Mouse (Mus musculus): ENCODE data around the gene Pikfyve. TPM values are rescaled to one million over a fixed set of nuclear protein-coding genes. Genes with fewer than 3 reads are reported as not detected.

Gene Pikfyve
- polyA plus RNA-seq (2012; rRNA removed), result 12.6 and 14.3 TPM in 2 replicates

DNA sequence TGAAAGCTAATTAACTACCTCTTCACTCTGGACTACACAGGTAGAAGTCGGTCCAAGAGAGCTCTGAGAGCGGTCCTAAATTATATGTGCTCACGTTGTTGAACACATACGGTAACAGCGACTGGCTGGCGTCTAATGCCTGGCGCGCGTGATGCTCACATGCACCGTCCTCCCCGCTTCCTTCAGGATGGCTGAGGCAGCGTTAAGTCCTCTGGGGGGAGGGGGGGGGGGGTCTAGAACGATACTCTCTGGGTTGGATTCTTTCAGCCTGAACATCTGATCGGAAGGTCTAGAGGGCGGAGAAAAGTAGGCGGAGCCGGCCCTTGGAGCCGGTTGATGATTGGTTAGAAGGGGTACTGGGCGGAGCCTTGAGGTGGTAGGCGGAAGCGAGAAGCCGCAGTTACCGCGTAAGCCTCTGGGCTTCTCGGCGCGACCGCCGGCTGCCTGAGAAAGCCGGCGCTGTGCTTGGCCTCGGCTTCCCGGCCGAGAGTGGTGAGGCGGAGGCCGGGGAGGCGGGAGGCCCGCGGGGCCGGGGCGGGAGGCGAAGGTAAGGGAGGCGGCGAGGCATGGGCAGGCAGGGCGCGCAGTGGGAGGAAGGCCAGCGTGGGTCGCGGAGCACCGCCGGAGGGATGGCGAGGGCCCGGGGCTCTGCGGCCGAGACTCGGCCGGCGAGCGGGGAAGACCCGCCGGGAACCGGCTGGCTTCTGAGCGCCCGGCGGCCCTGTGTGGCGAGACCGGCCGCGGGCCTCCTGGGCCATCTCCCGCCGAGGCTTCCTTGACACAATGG is at the start of gene Pikfyve, which contains the start of gene Idh1:
Pikfyve (plus strand) TSS at position 397 of the 787 bp plus-strand sequence.
Idh1 (minus strand) TSS at position 214 of the 787 bp plus-strand sequence.
- TF ChIP-seq POLR2A (IDR thresholded peaks at IDR 0.05; ENCODE audit: borderline replicate concordance, extremely low read depth, insufficient read depth, insufficient read length, poor library complexity, severe bottlenecking) (peak; percentile 95), CTCF (IDR thresholded peaks at IDR 0.05; ENCODE audit: borderline replicate concordance, extremely low read depth, insufficient read depth, insufficient read length) (peak; percentile 33; the same call in 1 of the 2 replicates)
- peak; percentile 99 for DNase-seq (ENCODE audit: low read depth)

DNA sequence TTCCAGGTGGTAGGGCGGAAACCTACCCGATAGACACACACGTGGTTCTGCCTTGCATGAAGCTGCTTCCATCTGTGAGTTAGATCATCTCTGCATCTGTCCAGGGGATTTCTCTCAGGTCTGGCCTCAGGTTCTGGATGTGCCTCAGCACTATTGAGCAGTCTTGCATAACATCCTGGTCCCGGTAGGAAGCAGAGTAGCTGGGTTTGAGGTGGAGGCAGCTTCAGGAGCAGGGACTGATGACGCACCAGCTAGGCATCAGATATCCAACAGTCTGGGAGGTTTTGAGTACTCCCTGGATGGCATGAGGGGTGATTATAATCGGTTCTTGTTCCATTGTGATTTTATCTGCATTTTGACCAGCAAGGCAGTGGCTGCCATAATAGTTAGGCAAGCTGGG is 48.9 kb upstream of the Pikfyve start:
- TF ChIP-seq CTCF (IDR thresholded peaks at IDR 0.05; ENCODE audit: borderline replicate concordance, extremely low read depth, insufficient read depth, insufficient read length), result no peak
- no peak for TF ChIP-seq POLR2A (IDR thresholded peaks at IDR 0.05; ENCODE audit: borderline replicate concordance, extremely low read depth, insufficient read depth, insufficient read length, poor library complexity, severe bottlenecking)
- no peak for DNase-seq (ENCODE audit: low read depth)

GRCm38 (mm10) chr1:65144783-65145182 is 41.7 kb upstream of the Pikfyve start:
- no peak for DNase-seq (ENCODE audit: low read depth)
- TF ChIP-seq CTCF (IDR thresholded peaks at IDR 0.05; ENCODE audit: borderline replicate concordance, extremely low read depth, insufficient read depth, insufficient read length) (no peak), POLR2A (IDR thresholded peaks at IDR 0.05; ENCODE audit: borderline replicate concordance, extremely low read depth, insufficient read depth, insufficient read length, poor library complexity, severe bottlenecking) (no peak)

DNA sequence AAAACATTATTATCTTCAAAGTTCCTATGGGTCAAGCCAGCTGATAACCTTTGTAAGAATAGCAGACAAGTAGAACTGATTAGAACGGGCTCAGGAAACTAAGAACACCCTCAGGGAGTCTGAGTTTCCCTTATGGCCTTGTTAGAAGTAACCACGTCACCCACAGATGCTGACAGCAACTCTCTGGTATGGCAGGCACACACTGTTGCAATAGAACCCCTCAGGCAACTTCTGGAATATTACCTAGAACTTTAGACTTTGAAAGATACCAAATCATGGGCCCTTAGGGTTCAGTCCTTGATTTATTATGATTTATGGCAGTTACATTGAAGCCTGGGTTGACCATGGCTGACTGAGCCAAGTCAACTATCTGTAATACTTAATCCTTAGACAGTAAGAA is 39.9 kb upstream of the Pikfyve start:
- TF ChIP-seq CTCF (IDR thresholded peaks at IDR 0.05; ENCODE audit: borderline replicate concordance, extremely low read depth, insufficient read depth, insufficient read length), result no peak
- no peak for TF ChIP-seq POLR2A (IDR thresholded peaks at IDR 0.05; ENCODE audit: borderline replicate concordance, extremely low read depth, insufficient read depth, insufficient read length, poor library complexity, severe bottlenecking)
- DNase-seq (ENCODE audit: low read depth), result no peak

DNA sequence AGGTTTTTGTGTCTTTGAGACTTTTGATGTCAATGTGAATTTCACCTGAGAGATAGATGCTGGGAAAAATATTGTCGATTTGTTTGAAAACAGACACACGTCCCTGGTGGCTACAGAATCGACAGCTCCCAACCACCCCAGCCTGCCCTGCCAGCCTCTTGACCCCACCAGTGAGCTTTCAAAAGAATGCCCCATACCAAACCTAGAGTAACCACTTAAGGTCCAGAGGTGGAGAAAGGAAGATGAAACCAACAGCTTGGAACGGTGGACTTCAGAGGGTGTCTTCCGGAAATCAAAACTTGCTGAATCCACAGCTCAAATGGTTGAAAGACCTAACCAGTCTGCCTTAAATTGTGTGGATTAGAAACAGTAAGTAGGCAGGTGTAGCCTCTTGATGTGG is 39.2 kb upstream of the Pikfyve start:
- DNase-seq (ENCODE audit: low read depth), result no peak
- TF ChIP-seq POLR2A (IDR thresholded peaks at IDR 0.05; ENCODE audit: borderline replicate concordance, extremely low read depth, insufficient read depth, insufficient read length, poor library complexity, severe bottlenecking) (no peak), CTCF (IDR thresholded peaks at IDR 0.05; ENCODE audit: borderline replicate concordance, extremely low read depth, insufficient read depth, insufficient read length) (no peak)

DNA sequence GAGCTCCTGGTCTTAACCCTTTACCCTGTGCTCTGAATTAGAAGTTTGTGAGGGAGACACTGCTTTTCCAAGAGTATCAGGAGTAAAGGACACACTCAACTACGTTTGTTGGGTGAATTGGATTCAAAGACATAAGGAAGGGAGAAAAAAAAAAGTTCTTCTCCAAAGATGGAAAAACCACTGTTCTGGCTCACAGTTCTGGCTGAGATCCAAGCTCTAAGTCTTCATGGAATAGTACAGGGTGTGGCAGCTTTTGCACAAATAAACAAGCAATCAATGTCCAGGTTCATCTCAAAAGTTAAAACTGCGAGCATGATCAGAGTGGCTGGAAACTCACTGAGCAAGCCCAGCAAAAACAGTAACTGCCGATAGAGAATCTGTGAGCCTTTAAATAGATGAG is 38.5 kb upstream of the Pikfyve start:
- DNase-seq (ENCODE audit: low read depth), result no peak
- no peak for TF ChIP-seq CTCF (IDR thresholded peaks at IDR 0.05; ENCODE audit: borderline replicate concordance, extremely low read depth, insufficient read depth, insufficient read length)
- TF ChIP-seq POLR2A (IDR thresholded peaks at IDR 0.05; ENCODE audit: borderline replicate concordance, extremely low read depth, insufficient read depth, insufficient read length, poor library complexity, severe bottlenecking), result no peak

DNA sequence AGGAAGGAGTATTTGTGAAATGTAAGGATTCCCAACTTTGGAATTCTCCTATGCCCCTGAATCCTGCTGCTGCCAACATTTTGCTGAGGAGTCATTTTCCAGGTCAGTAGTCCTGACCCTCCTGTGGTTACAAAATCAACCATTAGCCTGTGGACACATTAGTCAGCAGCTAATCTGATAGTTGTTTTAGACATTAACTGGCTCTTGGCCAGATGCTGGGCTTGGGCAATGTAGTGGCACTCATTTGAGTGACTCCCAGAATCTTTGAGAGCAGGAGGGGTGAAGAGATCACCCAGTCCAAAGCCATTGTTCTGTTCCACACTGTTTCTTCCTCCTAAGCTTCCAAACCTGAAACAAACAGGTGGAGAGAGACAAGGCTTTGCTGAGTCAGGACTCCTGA is 31.7 kb upstream of the Pikfyve start:
- no peak for DNase-seq (ENCODE audit: low read depth)
- TF ChIP-seq CTCF (IDR thresholded peaks at IDR 0.05; ENCODE audit: borderline replicate concordance, extremely low read depth, insufficient read depth, insufficient read length), result no peak
- no peak for TF ChIP-seq POLR2A (IDR thresholded peaks at IDR 0.05; ENCODE audit: borderline replicate concordance, extremely low read depth, insufficient read depth, insufficient read length, poor library complexity, severe bottlenecking)

GRCm38 (mm10) chr1:65156111-65156510 is 30.4 kb upstream of the Pikfyve start:
- TF ChIP-seq POLR2A (IDR thresholded peaks at IDR 0.05; ENCODE audit: borderline replicate concordance, extremely low read depth, insufficient read depth, insufficient read length, poor library complexity, severe bottlenecking) (no peak), CTCF (IDR thresholded peaks at IDR 0.05; ENCODE audit: borderline replicate concordance, extremely low read depth, insufficient read depth, insufficient read length) (no peak)
- DNase-seq (ENCODE audit: low read depth), result no peak

DNA sequence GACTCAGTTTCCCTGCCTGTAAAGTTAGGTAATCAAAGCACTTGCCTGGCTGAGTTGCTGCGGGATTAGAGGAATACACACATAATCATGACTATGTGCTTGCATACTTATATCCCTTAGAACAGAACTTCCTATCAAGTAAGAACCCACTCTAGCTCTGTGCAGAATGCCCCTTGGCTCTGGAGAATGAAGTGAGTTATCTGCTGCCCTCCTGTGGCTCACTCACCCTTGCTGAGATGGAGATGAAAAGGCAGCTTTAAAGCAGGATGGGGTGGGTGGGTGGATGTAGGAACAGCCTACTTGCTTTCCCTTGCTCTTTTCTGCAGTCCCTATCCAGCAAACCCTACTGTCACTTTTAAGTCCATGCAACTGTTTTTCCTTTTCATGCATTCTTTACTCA is 24.3 kb upstream of the Pikfyve start:
- DNase-seq (ENCODE audit: low read depth), result no peak
- TF ChIP-seq POLR2A (IDR thresholded peaks at IDR 0.05; ENCODE audit: borderline replicate concordance, extremely low read depth, insufficient read depth, insufficient read length, poor library complexity, severe bottlenecking) (no peak), CTCF (IDR thresholded peaks at IDR 0.05; ENCODE audit: borderline replicate concordance, extremely low read depth, insufficient read depth, insufficient read length) (no peak)

DNA sequence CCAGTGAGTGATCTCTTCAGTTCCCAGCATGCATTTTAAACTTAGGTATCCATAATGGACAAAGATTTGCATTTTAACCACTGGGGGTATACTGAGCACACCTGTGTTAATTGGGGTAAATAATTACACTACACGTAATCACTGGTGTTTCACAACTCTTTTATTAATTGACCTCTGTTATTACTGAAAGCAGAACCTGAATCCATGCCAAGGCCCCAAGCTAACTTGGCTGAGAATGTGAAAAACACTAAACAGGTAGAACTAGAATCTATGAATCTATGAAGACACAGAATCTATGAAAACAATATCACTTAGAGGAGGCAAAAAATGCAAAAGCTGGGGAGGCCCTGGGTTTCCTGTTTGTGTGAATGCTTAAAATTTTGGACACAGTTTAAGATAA is 19.0 kb upstream of the Pikfyve start:
- TF ChIP-seq POLR2A (IDR thresholded peaks at IDR 0.05; ENCODE audit: borderline replicate concordance, extremely low read depth, insufficient read depth, insufficient read length, poor library complexity, severe bottlenecking) (no peak), CTCF (IDR thresholded peaks at IDR 0.05; ENCODE audit: borderline replicate concordance, extremely low read depth, insufficient read depth, insufficient read length) (no peak)
- no peak for DNase-seq (ENCODE audit: low read depth)

DNA sequence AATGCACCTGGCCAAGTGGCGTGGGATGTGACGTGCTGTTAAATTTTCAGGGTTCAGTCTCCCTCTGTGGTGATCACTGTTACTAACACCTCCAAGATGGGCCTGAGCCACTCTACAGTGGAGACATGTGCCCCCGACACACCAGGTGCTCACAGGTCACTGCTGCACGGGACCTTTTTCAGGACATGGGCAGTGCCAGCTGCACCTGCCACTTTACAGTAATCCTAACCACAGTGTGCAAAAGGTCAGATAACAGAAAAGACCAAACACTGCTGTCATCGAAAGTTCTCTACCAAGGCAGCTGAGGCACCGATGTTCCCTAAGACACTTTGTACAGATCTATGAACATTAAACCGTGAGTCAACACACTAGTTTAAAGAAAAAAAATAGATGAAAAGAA is 16.9 kb upstream of the Pikfyve start:
- no peak for TF ChIP-seq POLR2A (IDR thresholded peaks at IDR 0.05; ENCODE audit: borderline replicate concordance, extremely low read depth, insufficient read depth, insufficient read length, poor library complexity, severe bottlenecking)
- TF ChIP-seq CTCF (IDR thresholded peaks at IDR 0.05; ENCODE audit: borderline replicate concordance, extremely low read depth, insufficient read depth, insufficient read length), result no peak

GRCm38 (mm10) chr1:65169947-65170346 is 16.5 kb upstream of the Pikfyve start:
- DNase-seq (ENCODE audit: low read depth), result no peak
- TF ChIP-seq CTCF (IDR thresholded peaks at IDR 0.05; ENCODE audit: borderline replicate concordance, extremely low read depth, insufficient read depth, insufficient read length), result no peak
- TF ChIP-seq POLR2A (IDR thresholded peaks at IDR 0.05; ENCODE audit: borderline replicate concordance, extremely low read depth, insufficient read depth, insufficient read length, poor library complexity, severe bottlenecking), result no peak

More for the DNA sequence above, 16.9 kb upstream of the Pikfyve start:
- DNase-seq (ENCODE audit: low read depth), result no peak
